Mouse (Mus musculus) heart, postnatal 0 days (tissue): ENCODE results near the gene Fgfr2. TPM values are rescaled to one million over a fixed set of nuclear protein-coding genes. Genes with fewer than 3 reads are reported as not detected.

Experiments
- ATAC-seq: fragments of 200-750 bp; cut with Nextera tagmentation; 2 replicates; pipeline ENCODE4 v1.8.0; 2017; ENCODE audit warnings: low read depth, moderate number of reproducible peaks, moderate library complexity; ENCODE audit not compliant: insufficient read depth
- DNase-seq: peaks from one replicate; pipeline ENCODE4 v3.0.0-alpha.2; 2016; ENCODE audit warnings: low spot score
- H3K27ac ChIP-seq: fragments of 300-500 bp; sonication (generic); 2 replicates; pipeline ENCODE4 v1.5.1; 2014; ENCODE audit warnings: low read depth, mild to moderate bottlenecking
- H3K27me3 ChIP-seq: fragments of 300-500 bp; sonication (generic); 2 replicates; pipeline ENCODE4 v1.6.1; 2014; ENCODE audit warnings: low read length, mixed read lengths; ENCODE audit not compliant: control insufficient read depth, insufficient read depth
- H3K36me3 ChIP-seq: fragments of 300-500 bp; sonication (generic); replicated peaks from 2 replicates; pipeline ENCODE4 v1.6.1; 2014; ENCODE audit warnings: low read length, mixed read lengths; ENCODE audit not compliant: control insufficient read depth, insufficient read depth
- H3K4me1 ChIP-seq: fragments of 300-500 bp; sonication (generic); 2 replicates; pipeline ENCODE4 v1.6.1; 2014; ENCODE audit warnings: antibody characterized with exemption; ENCODE audit not compliant: control insufficient read depth, insufficient read depth
- H3K4me2 ChIP-seq: fragments of 300-500 bp; sonication (generic); 2 replicates; pipeline ENCODE4 v1.6.1; 2014; ENCODE audit warnings: low read depth, mild to moderate bottlenecking, low read length, moderate library complexity
- H3K4me3 ChIP-seq: fragments of 300-500 bp; sonication (generic); 2 replicates; pipeline ENCODE4 v1.5.1; 2014; ENCODE audit warnings: low read depth, low read length
- H3K9ac ChIP-seq: fragments of 300-500 bp; sonication (generic); replicated peaks from 2 replicates; pipeline ENCODE4 v1.6.1; 2014; ENCODE audit warnings: low read depth, low read length, mixed read lengths
- H3K9me3 ChIP-seq: fragments of 300-500 bp; sonication (generic); replicated peaks from 2 replicates; pipeline ENCODE4 v1.6.1; 2016; ENCODE audit warnings: low read length; ENCODE audit not compliant: control insufficient read depth
- CTCF ChIP-seq: IDR thresholded peaks from 2 replicates; pipeline ENCODE4 v1.5.1; 2016; ENCODE audit warnings: antibody characterized with exemption, control low read depth, low read depth
- EP300 ChIP-seq: IDR thresholded peaks from 2 replicates; pipeline ENCODE4 v1.6.1; 2016; ENCODE audit warnings: antibody characterized with exemption, low read depth
- WGBS: fragments of 180-500 bp; shearing (Covaris S2); extraction: QIAGEN DNeasy Blood & Tissue Kit; methylation state at CpG from one replicate; pipeline ENCODE4 v1.1.7; 2014; 5-methylcytosine and 5-hydroxymethylcytosine counted together
- polyA plus RNA-seq: library from polyadenylated mRNA; unstranded; fragments of >200 nt; fragmentation: Nextera tagmentation; extraction: Ambion mirVana; gene quantifications from 2 replicates; pipeline ENCODE4 v1.2.1, GENCODE M21; 2015
- total RNA-seq: library from RNA; depleted of rRNA; stranded (reverse); fragments of >200 nt; gene quantifications from 2 replicates; pipeline ENCODE4 v1.2.3, GENCODE M21; 2014; ENCODE audit warnings: low replicate concordance

Gene Fgfr2
- total and polyA plus RNA-seq, 2 experiments from 2014 or later, result 3.8 to 11.5 TPM

- Histone ChIP-seq H3K9me3 (no peaks in the 10 kb centered on the region), H3K4me1 (0 out of 2 replicates have a peak, but pooled peaks cover 13% of the 10 kb centered on the region), H3K9ac (no peak overlapping the region), H3K27me3 (no peaks in the 10 kb centered on the region), H3K4me2 (no peak overlapping the region), H3K4me3 (no peak overlapping the region), H3K27ac (no peak overlapping the region), H3K36me3 (no peaks in the 10 kb centered on the region)
- WGBS, result 54% methylated on average over 8 of the region's 8 CpGs
- ATAC-seq (no peak), DNase-seq (no peak)
- TF ChIP-seq EP300, result no peak
- TF ChIP-seq CTCF, result no peak
Measured at GRCm38 (mm10) chr7:132302508-132303241, 820.5 kb downstream of the Fgfr2 start.

GRCm38 (mm10) chr7:132299661-132300210, 823.4 kb downstream of the Fgfr2 start:
- TF ChIP-seq EP300 (no peak), CTCF (no peak)
- no peak overlapping the region for H3K27ac ChIP-seq
- 57% methylated on average over 5 of the region's 5 CpGs for WGBS

GRCm38 (mm10) chr7:132298412-132298990, 824.6 kb downstream of the Fgfr2 start:
- Histone ChIP-seq H3K4me2 (no peak overlapping the region), H3K27me3 (no peaks in the 10 kb centered on the region), H3K36me3 (no peaks in the 10 kb centered on the region), H3K4me1 (peaks cover 13% of the 10 kb centered on the region; the same call in 1 of the 2 replicates), H3K27ac (no peak overlapping the region), H3K9me3 (no peaks in the 10 kb centered on the region), H3K9ac (no peak overlapping the region), H3K4me3 (no peak overlapping the region)
- WGBS, result 82% methylated on average over 7 of the region's 7 CpGs
- TF ChIP-seq CTCF, result no peak
- TF ChIP-seq EP300, result no peak
- ATAC-seq, result no peak
- DNase-seq, result no peak

More at GRCm38 (mm10) chr7:132299661-132300210, 823.4 kb downstream of the Fgfr2 start:
- H3K9me3 ChIP-seq, result no peaks in the 10 kb centered on the region
- H3K36me3 ChIP-seq, result no peaks in the 10 kb centered on the region
- H3K4me3 ChIP-seq, result no peak overlapping the region
- H3K4me2 ChIP-seq, result no peak overlapping the region
- H3K9ac ChIP-seq, result no peak overlapping the region
- ATAC-seq, result no peak
- H3K27me3 ChIP-seq, result no peaks in the 10 kb centered on the region
- H3K4me1 ChIP-seq, result peaks cover 20% of the 10 kb centered on the region; the same call in 1 of the 2 replicates
- DNase-seq, result no peak

- 56% methylated on average over 4 of the region's 4 CpGs for WGBS
- no peak overlapping the region for H3K4me3 ChIP-seq
- no peaks in the 10 kb centered on the region for H3K27me3 ChIP-seq
- no peak overlapping the region for H3K27ac ChIP-seq
- no peaks in the 10 kb centered on the region for H3K9me3 ChIP-seq
- H3K36me3 ChIP-seq, result no peaks in the 10 kb centered on the region
- TF ChIP-seq CTCF (no peak), EP300 (no peak)
- ATAC-seq, result no peak
- peaks cover 7% of the 10 kb centered on the region; the same call in 1 of the 2 replicates for H3K4me1 ChIP-seq
- no peak overlapping the region for H3K9ac ChIP-seq
- no peak overlapping the region for H3K4me2 ChIP-seq
- no peak for DNase-seq
Measured at GRCm38 (mm10) chr7:132296661-132297443, 826.3 kb downstream of the Fgfr2 start.

- DNase-seq, result no peak
- Histone ChIP-seq H3K4me3 (no peak overlapping the region), H3K27me3 (no peaks in the 10 kb centered on the region), H3K27ac (no peak overlapping the region), H3K9me3 (no peaks in the 10 kb centered on the region), H3K4me1 (peaks cover 7% of the 10 kb centered on the region; the same call in 1 of the 2 replicates), H3K9ac (no peak overlapping the region), H3K4me2 (no peak overlapping the region), H3K36me3 (no peaks in the 10 kb centered on the region)
- 83% methylated on average over 3 of the region's 3 CpGs for WGBS
- TF ChIP-seq EP300 (no peak), CTCF (no peak)
- ATAC-seq, result no peak
Measured at GRCm38 (mm10) chr7:132296132-132296531, 827.0 kb downstream of the Fgfr2 start.
